Mouse (Mus musculus): ENCODE results near the gene Gpr176.

Gene Gpr176

GRCm38 (mm10) chr2:118245914-118246313 lies 127.3 kb downstream of the Gpr176 start:
- DNase-seq (ENCODE audit: low spot score in 2 of 2): peak; percentile 54 to 70

GRCm38 (mm10) chr2:118236196-118236595 lies 137.0 kb downstream of the Gpr176 start:
- no peak for DNase-seq (ENCODE audit: low spot score in 2 of 2)

DNA sequence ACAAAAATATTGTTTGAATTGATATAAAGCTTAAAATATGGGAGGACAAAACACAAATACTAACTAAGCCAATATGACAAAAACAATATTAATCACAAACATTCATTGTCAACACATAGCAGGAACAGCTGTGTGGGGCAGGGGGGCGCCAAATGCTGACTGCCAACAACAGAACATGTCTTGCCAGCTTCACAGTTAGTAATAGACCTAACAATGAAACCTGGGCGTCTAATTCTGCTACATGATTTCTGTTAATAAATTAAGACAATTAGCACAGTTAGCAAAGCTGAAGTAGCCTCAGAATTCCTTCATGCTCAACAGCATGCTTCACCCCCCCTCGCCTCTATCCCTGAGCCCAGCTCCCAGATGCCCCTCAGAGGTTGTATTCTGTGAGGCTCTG lies 137.6 kb downstream of the Gpr176 start:
- DNase-seq (ENCODE audit: low spot score in 2 of 2): no peak

GRCm38 (mm10) chr2:118230544-118230943 lies 142.7 kb downstream of the Gpr176 start:
- no peak for DNase-seq (ENCODE audit: low spot score in 2 of 2)

- DNase-seq (ENCODE audit: low spot score in 2 of 2): no peak
These were observed 144.6 kb downstream of the Gpr176 start for GRCm38 (mm10) chr2:118228486-118229079.

Data from natural killer cell, adult 2 months (primary cell).